Mouse (Mus musculus) hindbrain, embryonic 16.5 days (tissue): ENCODE results near the gene Stxbp2. TPM values are rescaled to one million over a fixed set of nuclear protein-coding genes. Genes with fewer than 3 reads are reported as not detected.

Experiments used
- ATAC-seq: fragments of 200-750 bp; cut with Nextera tagmentation; 2 replicates; pipeline ENCODE4 v1.8.0; 2017; ENCODE audit warnings: moderate TSS enrichment, moderate library complexity
- H3K27ac ChIP-seq: fragments of 300-500 bp; sonication (generic); 2 replicates; pipeline ENCODE4 v1.5.1; 2014; ENCODE audit warnings: low read depth, mild to moderate bottlenecking, control low read depth, low read length, moderate library complexity
- H3K27me3 ChIP-seq: fragments of 300-500 bp; sonication (generic); replicated peaks from 2 replicates; pipeline ENCODE4 v1.6.1; 2014; ENCODE audit warnings: low read length; ENCODE audit not compliant: control insufficient read depth, insufficient read depth
- H3K36me3 ChIP-seq: fragments of 300-500 bp; sonication (generic); 2 replicates; pipeline ENCODE4 v1.6.1; 2014; ENCODE audit warnings: mild to moderate bottlenecking, low read length, moderate library complexity, mixed read lengths; ENCODE audit not compliant: control insufficient read depth, insufficient read depth
- H3K4me1 ChIP-seq: fragments of 300-500 bp; sonication (generic); 2 replicates; pipeline ENCODE4 v1.6.1; 2014; ENCODE audit warnings: low read depth, low read length; ENCODE audit not compliant: control insufficient read depth, insufficient read depth
- H3K4me2 ChIP-seq: fragments of 300-500 bp; sonication (generic); 2 replicates; pipeline ENCODE4 v1.6.1; 2014; ENCODE audit warnings: mild to moderate bottlenecking, low read length, control low read depth, moderate library complexity
- H3K4me3 ChIP-seq: fragments of 300-500 bp; sonication (generic); 2 replicates; pipeline ENCODE4 v1.5.1; 2014; ENCODE audit warnings: mild to moderate bottlenecking, low read length, control low read depth, moderate library complexity
- H3K9ac ChIP-seq: fragments of 300-500 bp; sonication (generic); 2 replicates; pipeline ENCODE4 v1.6.1; 2014; ENCODE audit warnings: low read depth, mild to moderate bottlenecking, control low read depth, low read length, moderate library complexity
- H3K9me3 ChIP-seq: fragments of 300-500 bp; sonication (generic); 2 replicates; pipeline ENCODE4 v1.6.1; 2014; ENCODE audit warnings: mild to moderate bottlenecking, low read length, moderate library complexity; ENCODE audit not compliant: control insufficient read depth
- WGBS: fragments of 180-500 bp; shearing (Covaris S2); extraction: QIAGEN DNeasy Blood & Tissue Kit; methylation state at CpG from one replicate; pipeline ENCODE4 v1.1.7; 2014; 5-methylcytosine and 5-hydroxymethylcytosine counted together
- polyA plus RNA-seq: library from polyadenylated mRNA; unstranded; fragments of >200 nt; fragmentation: Nextera tagmentation; extraction: Ambion mirVana; gene quantifications from 2 replicates; pipeline ENCODE4 v1.2.1, GENCODE M21; 2015

Stxbp2 gene
- polyA plus RNA-seq, 1 experiment from 2014 or later: 39.3 TPM

GRCm38 (mm10) chr8:3599219-3599618 lies 31.5 kb upstream of the Stxbp2 start:
- Histone ChIP-seq H3K4me1 (no peaks in the 10 kb centered on the region), H3K9me3 (no peaks in the 10 kb centered on the region), H3K27ac (no peak overlapping the region), H3K4me3 (no peak overlapping the region), H3K4me2 (no peak overlapping the region), H3K9ac (no peak overlapping the region), H3K27me3 (no peaks in the 10 kb centered on the region), H3K36me3 (peaks cover 52% of the 10 kb centered on the region)
- no peak for ATAC-seq
- WGBS: 71% methylated on average over 1 of the region's 1 CpGs

GRCm38 (mm10) chr8:3600401-3600800 lies 30.4 kb upstream of the Stxbp2 start:
- H3K36me3 ChIP-seq: peaks cover 58% of the 10 kb centered on the region
- 94% methylated on average over 5 of the region's 6 CpGs for WGBS

GRCm38 (mm10) chr8:3603439-3603838 lies 27.3 kb upstream of the Stxbp2 start:
- H3K4me1 ChIP-seq: no peaks in the 10 kb centered on the region
- no peak overlapping the region for H3K4me2 ChIP-seq
- WGBS: 85% methylated on average over 13 of the region's 13 CpGs
- no peak overlapping the region for H3K9ac ChIP-seq
- no peak for ATAC-seq
- H3K4me3 ChIP-seq: no peak overlapping the region
- no peaks in the 10 kb centered on the region for H3K9me3 ChIP-seq
- no peaks in the 10 kb centered on the region for H3K27me3 ChIP-seq
- peaks cover 83% of the 10 kb centered on the region for H3K36me3 ChIP-seq
- no peak overlapping the region for H3K27ac ChIP-seq

More at GRCm38 (mm10) chr8:3600401-3600800, 30.4 kb upstream of the Stxbp2 start:
- Histone ChIP-seq H3K4me2 (no peak overlapping the region), H3K27me3 (no peaks in the 10 kb centered on the region), H3K9ac (no peak overlapping the region), H3K4me1 (no peaks in the 10 kb centered on the region), H3K9me3 (no peaks in the 10 kb centered on the region), H3K27ac (no peak overlapping the region; the same call in 1 of the 2 replicates), H3K4me3 (no peak overlapping the region)
- no peak for ATAC-seq

GRCm38 (mm10) chr8:3606593-3606992 lies 24.2 kb upstream of the Stxbp2 start:
- no peaks in the 10 kb centered on the region for H3K27me3 ChIP-seq
- H3K4me1 ChIP-seq: no peaks in the 10 kb centered on the region
- H3K4me3 ChIP-seq: no peak overlapping the region
- H3K4me2 ChIP-seq: no peak overlapping the region
- no peaks in the 10 kb centered on the region for H3K9me3 ChIP-seq
- no peak for ATAC-seq
- peaks cover 77% of the 10 kb centered on the region for H3K36me3 ChIP-seq
- no peak overlapping the region for H3K9ac ChIP-seq
- no peak overlapping the region for H3K27ac ChIP-seq
- WGBS: 81% methylated on average over 16 of the region's 16 CpGs

GRCm38 (mm10) chr8:3607822-3608221 lies 22.9 kb upstream of the Stxbp2 start:
- WGBS: 96% methylated on average over 7 of the region's 7 CpGs
- Histone ChIP-seq H3K27me3 (no peaks in the 10 kb centered on the region), H3K4me2 (no peak overlapping the region), H3K9me3 (no peaks in the 10 kb centered on the region), H3K36me3 (peaks cover 74% of the 10 kb centered on the region), H3K27ac (no peak overlapping the region), H3K4me3 (no peak overlapping the region), H3K9ac (no peak overlapping the region), H3K4me1 (no peaks in the 10 kb centered on the region)
- no peak for ATAC-seq

GRCm38 (mm10) chr8:3609046-3609815 lies 21.5 kb upstream of the Stxbp2 start:
- peaks cover 70% of the 10 kb centered on the region for H3K36me3 ChIP-seq
- no peak overlapping the region for H3K4me2 ChIP-seq
- ATAC-seq: 0 out of 2 replicates have a peak, but pooled peaks have one; percentile 5
- no peak overlapping the region; the same call in 1 of the 2 replicates for H3K27ac ChIP-seq
- no peaks in the 10 kb centered on the region for H3K4me1 ChIP-seq
- no peaks in the 10 kb centered on the region for H3K9me3 ChIP-seq
- 88% methylated on average over 12 of the region's 12 CpGs for WGBS
- H3K4me3 ChIP-seq: no peak overlapping the region
- no peak overlapping the region for H3K9ac ChIP-seq
- H3K27me3 ChIP-seq: no peaks in the 10 kb centered on the region

- Histone ChIP-seq H3K36me3 (peaks cover 70% of the 10 kb centered on the region), H3K9ac (no peak overlapping the region), H3K9me3 (no peaks in the 10 kb centered on the region), H3K4me1 (no peaks in the 10 kb centered on the region), H3K4me2 (no peak overlapping the region), H3K27me3 (no peaks in the 10 kb centered on the region), H3K27ac (no peak overlapping the region), H3K4me3 (no peak overlapping the region)
- 0 out of 2 replicates have a peak, but pooled peaks have one; percentile 5 for ATAC-seq
- WGBS: 91% methylated on average over 6 of the region's 6 CpGs
Measured at GRCm38 (mm10) chr8:3609816-3610150, 21.0 kb upstream of the Stxbp2 start.

- H3K4me2 ChIP-seq: peak within 1 kb of the TSS; percentile 94
- H3K9ac ChIP-seq: peak within 1 kb of the TSS; percentile 79
- ATAC-seq: peak; percentile 97
- no peak within 1 kb of the TSS for H3K27ac ChIP-seq
- H3K27me3 ChIP-seq: no peaks in the 10 kb centered on the region
- H3K4me1 ChIP-seq: peaks cover 16% of the 10 kb centered on the region
- WGBS: under 1% methylated on average over 37 of the region's 37 CpGs
- peak within 1 kb of the TSS; percentile 83 for H3K4me3 ChIP-seq
- H3K36me3 ChIP-seq: peaks cover 13% of the 10 kb centered on the region
- H3K9me3 ChIP-seq: no peaks in the 10 kb centered on the region
Measured at GRCm38 (mm10) chr8:3621199-3621970, 9.4 kb upstream of the Stxbp2 start, which contains the start of the genes Xab2 and Pet100. Gene Xab2, minus strand, starts transcription at chr8:3621316. Gene Pet100, plus strand, starts transcription at chr8:3621548.

- Histone ChIP-seq H3K4me3 (peak overlapping the region; percentile 83), H3K9me3 (no peaks in the 10 kb centered on the region), H3K9ac (peak overlapping the region; percentile 71), H3K27me3 (no peaks in the 10 kb centered on the region), H3K4me2 (peak overlapping the region; percentile 83), H3K36me3 (peaks cover 10% of the 10 kb centered on the region), H3K27ac (no peak overlapping the region), H3K4me1 (peaks cover 16% of the 10 kb centered on the region)
- ATAC-seq: no peak
- 74% methylated on average over 8 of the region's 8 CpGs for WGBS
Measured at GRCm38 (mm10) chr8:3622119-3622518, 8.6 kb upstream of the Stxbp2 start.
